Mouse (Mus musculus): ENCODE data around the gene Sema6d.

- TF ChIP-seq CTCF (IDR thresholded peaks at IDR 0.05; ENCODE audit: low read depth) (peak; percentile 51), EP300 (IDR thresholded peaks at IDR 0.05; ENCODE audit: low read depth) (no peak)
Measured at GRCm38 (mm10) chr2:124298872-124299271, 209.1 kb downstream of the Sema6d start.

All from liver, postnatal 0 days (tissue).